Mouse (Mus musculus) myocyte (in vitro differentiated cells): Measurements from ENCODE around the gene Mmp11.

Experiments used
- CEBPB ChIP-seq: IDR thresholded peaks from 2 replicates; pipeline ENCODE4 v1.6.1; 2011; ENCODE audit warnings: mild to moderate bottlenecking, moderate library complexity; ENCODE audit not compliant: poor library complexity, insufficient read depth, severe bottlenecking
- E2F4 ChIP-seq: IDR thresholded peaks from one replicate; pipeline ENCODE4 v1.6.1; 2011; ENCODE audit warnings: mild to moderate bottlenecking, control low read depth, moderate library complexity; ENCODE audit not compliant: insufficient read depth
- MAX ChIP-seq: IDR thresholded peaks from one replicate; pipeline ENCODE4 v1.6.1; 2011; ENCODE audit warnings: low read depth, mild to moderate bottlenecking, control low read depth
- MYOD1 ChIP-seq, 3 experiments: IDR thresholded peaks; one replicate each; pipeline ENCODE4 v1.6.1; 2011; ENCODE audit warnings: control low read depth in 2 of 3, low read depth in 2 of 3, mild to moderate bottlenecking in 2 of 3, moderate library complexity in 1 of 3; ENCODE audit not compliant: insufficient read length in 2 of 3, control insufficient read depth in 1 of 3
- POLR2A ChIP-seq: IDR thresholded peaks from one replicate; pipeline ENCODE4 v1.6.1; 2011; ENCODE audit warnings: low read depth, mild to moderate bottlenecking, control low read depth, moderate library complexity; ENCODE audit not compliant: insufficient read length
- POLR2AphosphoS2 ChIP-seq: IDR thresholded peaks from one replicate; pipeline ENCODE4 v1.6.1; 2011; ENCODE audit warnings: low read depth, control low read depth; ENCODE audit not compliant: insufficient read length
- SRF ChIP-seq: IDR thresholded peaks from one replicate; pipeline ENCODE4 v1.6.1; 2011; ENCODE audit warnings: low read depth; ENCODE audit not compliant: control insufficient read depth, insufficient read length
- TCF12 ChIP-seq: IDR thresholded peaks from one replicate; pipeline ENCODE4 v1.6.1; 2011; ENCODE audit warnings: mild to moderate bottlenecking, control low read depth; ENCODE audit not compliant: poor library complexity, insufficient read depth, severe bottlenecking
- USF1 ChIP-seq: IDR thresholded peaks from one replicate; pipeline ENCODE4 v1.6.1; 2011; ENCODE audit warnings: low read depth, mild to moderate bottlenecking, control low read depth, moderate library complexity

DNA sequence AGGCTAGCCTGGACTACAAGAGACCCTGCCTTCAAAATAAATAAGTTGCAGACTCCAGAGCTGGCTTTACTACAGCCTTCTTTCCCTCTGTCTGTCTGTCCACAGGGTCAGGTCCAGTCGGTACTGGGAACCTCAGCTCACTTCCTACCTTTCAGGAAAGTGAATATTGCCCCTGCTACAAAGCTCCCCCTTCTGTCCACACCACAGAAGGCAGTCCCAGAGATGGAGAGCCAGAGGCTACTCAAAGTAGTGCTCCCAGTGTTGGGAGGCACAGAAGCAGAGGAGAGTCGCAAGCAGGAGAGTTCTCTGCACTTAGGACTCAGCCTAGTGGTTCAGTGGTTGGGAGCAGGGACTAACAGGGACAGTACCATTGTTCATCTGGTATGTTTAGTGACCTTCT, 12.0 kb downstream of the Mmp11 start:
- TF ChIP-seq E2F4: no peak
- TF ChIP-seq TCF12: no peak
- TF ChIP-seq POLR2A: no peak
- no peak for TF ChIP-seq USF1
- no peak for TF ChIP-seq MAX
- TF ChIP-seq CEBPB: no peak
- TF ChIP-seq MYOD1 (IDR thresholded peaks at IDR 0.05; ENCODE audit: control insufficient read depth in 1 of 3, insufficient read length in 2 of 3, low read depth in 2 of 3): no peak
- TF ChIP-seq POLR2AphosphoS2: no peak
- no peak for TF ChIP-seq SRF
